Mouse (Mus musculus) kidney, adult 9 months (tissue): Measurements from ENCODE around the gene Zic1.

ENCODE experiments used
- DNase-seq: peaks from one replicate; pipeline ENCODE4 v3.0.0; 2022

The Zic1 gene

GRCm38 (mm10) chr9:91383441-91384135 lies 18.0 kb upstream of the Zic1 start:
- no peak for DNase-seq

GRCm38 (mm10) chr9:91382471-91383255 lies 17.1 kb upstream of the Zic1 start:
- no peak for DNase-seq

DNA sequence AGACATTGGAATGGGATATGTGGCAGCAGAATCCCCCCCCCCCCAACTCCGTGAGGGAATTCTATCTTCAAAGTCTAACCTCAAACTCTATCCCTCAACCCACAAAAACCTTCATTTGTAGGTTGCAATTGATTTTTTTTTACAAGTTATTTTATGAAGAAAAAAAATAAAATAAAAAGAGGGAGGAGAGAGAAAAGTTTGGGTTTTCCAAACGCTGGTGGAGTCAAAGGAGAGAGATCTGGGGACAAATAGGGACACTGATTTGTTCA lies 16.4 kb upstream of the Zic1 start:
- DNase-seq = no peak

GRCm38 (mm10) chr9:91381284-91382110 lies 15.9 kb upstream of the Zic1 start:
- DNase-seq = no peak

DNA sequence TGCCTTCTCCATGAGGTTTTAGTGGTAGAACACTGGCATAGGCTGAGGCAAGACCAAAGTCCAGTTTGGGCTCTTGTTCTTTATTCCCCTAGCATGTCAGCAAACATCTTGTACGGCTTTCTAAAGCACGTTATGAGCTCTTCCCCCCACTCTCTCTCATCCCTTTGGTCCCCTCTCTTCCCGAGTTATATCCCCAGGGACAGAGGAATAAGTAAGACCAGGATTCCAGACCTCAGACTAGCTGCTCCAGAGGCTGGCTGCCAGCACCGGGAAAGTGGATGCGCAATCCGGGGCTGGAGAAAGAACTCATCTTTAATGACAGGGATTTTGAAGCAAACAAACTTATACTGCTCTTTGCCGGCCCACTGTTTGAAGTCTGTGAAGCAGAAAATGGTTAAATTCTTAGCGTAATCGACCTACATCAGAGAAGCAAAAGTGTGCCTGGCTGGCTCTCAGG lies 14.9 kb upstream of the Zic1 start:
- no peak for DNase-seq

- DNase-seq = no peak
These were observed 14.3 kb upstream of the Zic1 start for GRCm38 (mm10) chr9:91379781-91380457.

GRCm38 (mm10) chr9:91379300-91379635 lies 13.7 kb upstream of the Zic1 start:
- no peak for DNase-seq

- DNase-seq = no peak
These were observed 13.0 kb upstream of the Zic1 start for GRCm38 (mm10) chr9:91378411-91379299.

GRCm38 (mm10) chr9:91377873-91378150 lies 12.2 kb upstream of the Zic1 start:
- no peak for DNase-seq

DNA sequence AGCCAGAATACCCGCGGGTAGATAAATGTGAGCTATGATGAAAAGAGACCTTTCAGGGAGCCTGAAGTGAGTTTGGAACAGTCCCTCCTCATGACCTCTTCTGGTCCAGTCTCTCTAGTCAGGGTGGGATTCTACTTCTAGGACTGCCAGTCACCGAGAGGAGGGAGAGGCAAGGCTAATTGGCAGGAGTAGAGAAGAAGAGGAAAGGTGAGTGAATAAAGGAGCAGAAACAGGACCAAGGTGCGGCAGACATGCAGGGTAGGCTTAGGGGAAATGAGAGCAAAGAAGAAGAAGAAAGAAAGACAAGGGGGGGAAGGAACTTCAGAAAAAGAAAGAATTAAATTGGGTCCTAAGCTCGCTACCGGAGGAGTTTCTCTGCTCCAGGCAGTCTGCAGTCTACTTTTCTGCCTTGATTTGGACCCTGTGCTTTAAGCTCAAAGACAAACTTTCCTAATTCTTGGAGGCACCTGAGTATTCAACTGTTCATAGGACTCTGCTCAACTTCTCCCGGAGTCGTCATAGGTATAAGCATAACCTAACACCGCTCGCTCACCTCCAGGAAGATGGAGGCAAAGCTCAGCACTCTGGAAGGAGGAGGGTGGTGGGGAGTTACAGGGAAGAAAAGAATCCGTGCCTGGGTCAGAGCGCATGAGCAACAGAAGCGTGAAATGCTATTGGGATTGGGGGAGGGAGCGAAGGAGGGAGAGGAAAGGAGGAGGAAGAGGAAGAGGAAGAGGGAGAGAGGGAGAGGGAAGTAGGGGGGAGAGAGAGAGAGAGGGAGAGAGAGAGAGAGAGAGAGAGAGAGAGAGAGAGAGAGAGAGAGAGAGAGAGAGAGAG lies 11.6 kb upstream of the Zic1 start:
- DNase-seq = no peak

GRCm38 (mm10) chr9:91374665-91375064 lies 9.1 kb upstream of the Zic1 start:
- no peak for DNase-seq

DNA sequence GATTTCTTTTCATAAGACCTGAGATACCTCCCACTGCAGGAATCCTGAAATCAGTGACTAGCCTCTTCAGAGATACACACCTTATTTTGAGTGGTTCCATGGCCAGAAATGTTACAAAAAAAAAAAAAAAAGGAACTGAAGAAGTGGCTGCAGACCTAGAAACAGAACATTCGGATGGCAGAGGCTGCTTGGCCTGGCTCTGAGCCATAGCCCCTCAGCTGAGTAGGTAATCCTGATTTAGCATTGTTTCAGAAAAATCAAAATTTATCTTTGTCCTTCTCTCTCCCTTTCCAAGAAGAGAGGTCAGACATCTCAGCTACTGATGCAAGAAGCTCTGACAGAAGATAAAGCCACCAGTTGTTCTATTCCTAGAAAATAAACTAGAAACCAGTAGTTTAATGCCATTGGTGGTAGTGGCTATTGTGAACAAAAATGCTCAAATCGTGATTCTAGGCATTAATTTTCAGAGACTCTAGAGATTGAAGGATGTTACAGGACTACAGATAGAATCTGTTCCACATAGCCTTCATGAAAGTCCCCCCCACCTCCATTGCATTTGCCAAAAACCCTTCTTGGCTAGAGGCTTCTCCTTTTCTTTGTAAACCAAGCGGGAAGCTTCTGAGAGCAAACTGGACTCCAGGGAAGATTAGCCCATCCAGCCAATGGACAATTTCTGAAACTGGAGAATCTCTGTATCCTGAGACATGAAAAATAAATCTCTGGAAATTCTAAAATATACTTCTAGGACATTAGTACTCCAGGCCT lies 8.4 kb upstream of the Zic1 start:
- no peak for DNase-seq

DNA sequence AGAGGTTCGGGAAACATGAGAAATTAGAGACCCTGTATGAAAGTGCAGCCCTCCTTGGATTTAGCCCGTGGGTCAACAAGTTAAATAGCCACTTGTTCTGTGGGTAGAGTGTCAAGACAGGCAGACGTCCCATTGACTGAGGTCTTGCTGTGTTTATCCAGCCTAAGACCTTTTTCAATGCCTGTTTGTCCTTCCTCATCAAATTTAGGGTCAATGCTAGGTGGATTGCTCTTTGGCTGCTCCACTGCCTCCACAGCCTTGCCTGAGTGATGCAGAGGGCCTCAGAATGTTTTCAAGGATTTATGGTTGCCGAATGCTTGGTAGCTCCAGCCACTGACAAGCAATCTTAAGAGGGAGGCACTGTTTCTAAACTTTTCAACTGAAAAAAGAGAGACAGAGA lies 6.0 kb upstream of the Zic1 start:
- DNase-seq = no peak

- no peak for DNase-seq
These were observed 5.4 kb upstream of the Zic1 start for GRCm38 (mm10) chr9:91371011-91371410.

DNA sequence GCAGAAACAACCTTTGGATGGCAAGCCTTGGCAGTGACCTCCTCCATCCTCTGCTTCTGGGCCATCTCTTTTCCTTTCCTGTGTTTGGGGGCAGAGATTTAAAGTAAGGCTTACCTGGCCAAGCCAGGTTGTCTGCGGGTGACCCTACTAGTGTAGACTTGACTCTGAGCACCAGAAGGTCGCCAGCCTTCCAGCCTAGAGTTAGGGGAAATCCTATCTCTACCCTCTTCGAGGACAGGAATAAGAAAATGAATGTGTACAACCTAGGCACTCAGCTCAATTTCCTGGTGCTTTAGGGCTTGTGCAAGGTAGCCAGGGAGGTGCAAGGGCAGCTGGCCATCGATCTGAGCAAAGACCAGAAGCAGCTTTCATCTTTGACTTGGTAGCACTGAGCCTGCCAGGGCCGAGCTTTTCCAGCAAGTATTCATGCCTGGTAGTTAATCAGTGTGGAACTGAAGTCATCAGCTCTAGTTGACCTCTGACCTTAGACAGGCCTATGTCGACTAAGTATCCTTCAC lies 4.6 kb upstream of the Zic1 start:
- no peak for DNase-seq

DNA sequence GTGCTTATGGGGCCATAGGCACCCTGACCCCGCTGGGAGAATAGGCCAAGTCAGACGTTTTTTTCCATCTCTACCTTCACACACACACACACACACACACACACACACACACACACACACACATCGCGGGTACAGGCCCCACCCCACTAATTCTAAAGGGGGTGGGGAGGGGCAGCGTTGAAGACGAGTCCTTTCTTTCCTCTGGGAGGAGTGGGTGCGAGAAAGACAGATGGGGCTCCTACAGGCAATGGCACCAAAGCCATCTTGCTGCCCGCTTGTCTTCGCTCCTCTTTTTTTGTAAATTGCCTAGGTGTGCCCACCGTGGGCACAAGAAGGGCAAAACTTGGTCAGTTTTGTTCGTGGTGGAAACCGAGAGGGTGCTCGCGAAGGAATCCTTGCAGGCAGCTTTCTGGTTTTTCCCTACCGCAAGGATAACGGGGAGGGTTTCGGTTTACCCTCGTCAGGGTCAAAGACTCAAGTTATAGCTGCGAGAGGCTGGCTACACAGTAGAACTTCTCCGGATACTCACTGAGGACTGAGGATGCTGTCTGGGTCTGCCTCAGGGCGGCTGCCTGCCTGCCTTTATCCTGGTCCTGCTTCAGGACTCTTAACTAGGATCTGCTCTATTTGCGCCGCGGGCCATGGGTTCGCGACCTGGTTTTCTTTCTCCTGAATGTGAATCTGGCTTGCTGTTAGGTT lies 3.8 kb upstream of the Zic1 start:
- no peak for DNase-seq

DNA sequence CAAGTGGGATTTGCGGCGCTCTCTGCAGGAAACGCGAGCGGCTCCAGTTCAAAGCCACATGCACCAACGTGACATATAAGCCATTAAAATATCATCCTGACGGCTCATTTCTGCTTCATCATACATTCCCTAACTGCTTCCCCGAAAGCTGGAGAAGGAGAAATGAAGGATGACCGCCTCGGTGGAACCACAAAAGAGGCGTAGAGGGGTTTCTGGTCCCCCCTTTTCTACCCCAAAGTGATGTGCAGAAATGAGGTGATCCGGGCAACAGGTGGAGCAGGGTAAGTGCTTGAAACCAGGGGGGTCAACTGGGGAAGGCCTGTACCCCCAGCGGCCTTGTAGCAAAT lies 3.3 kb upstream of the Zic1 start:
- no peak for DNase-seq

- DNase-seq = no peak
These were observed 2.5 kb upstream of the Zic1 start for GRCm38 (mm10) chr9:91368150-91368549.

DNA sequence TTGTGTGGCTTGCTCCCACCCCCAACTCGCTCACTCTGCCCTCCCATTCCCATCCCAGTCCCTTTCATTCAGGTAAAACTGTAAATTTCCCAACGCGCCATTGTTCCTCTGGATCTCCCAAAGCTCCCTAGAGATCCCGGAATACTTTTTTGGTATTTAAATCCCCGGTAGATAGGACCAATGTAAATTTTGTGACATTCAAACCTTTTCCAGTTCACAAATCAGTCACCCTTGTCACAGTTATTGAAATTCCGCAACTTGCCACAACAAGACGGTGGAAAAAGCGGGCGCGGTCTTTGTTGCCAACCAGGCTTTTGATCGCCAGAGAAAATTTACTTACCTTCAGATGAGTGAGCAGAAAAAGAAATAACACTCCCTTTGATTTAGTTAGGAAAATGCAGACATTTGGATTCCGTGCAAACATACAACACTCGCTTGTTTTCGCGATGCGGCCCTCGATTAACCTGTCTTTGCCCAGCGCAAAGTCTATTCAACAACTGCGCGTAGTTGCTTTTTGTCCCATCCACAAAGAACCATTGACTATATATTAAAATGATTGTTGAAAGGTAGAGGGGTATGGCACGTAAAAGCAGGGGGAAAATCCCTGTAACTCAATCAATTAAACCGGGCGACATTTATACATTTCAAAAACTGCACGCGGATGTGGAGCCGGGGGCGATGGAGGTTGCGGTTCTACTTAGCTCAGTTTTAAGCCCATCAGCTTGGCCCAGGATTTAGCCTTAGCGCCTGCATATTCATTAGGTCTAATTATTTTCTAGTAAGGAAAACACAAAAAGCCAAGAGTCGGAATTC lies 1.6 kb upstream of the Zic1 start:
- no peak for DNase-seq
